Mouse (Mus musculus): ENCODE data around the gene Tmem116. TPM values are rescaled to one million over a fixed set of nuclear protein-coding genes. Genes with fewer than 3 reads are reported as not detected.

The Tmem116 gene
- 3.0 and 3.8 TPM in 2 replicates for total RNA-seq (2012; rRNA removed)

DNA sequence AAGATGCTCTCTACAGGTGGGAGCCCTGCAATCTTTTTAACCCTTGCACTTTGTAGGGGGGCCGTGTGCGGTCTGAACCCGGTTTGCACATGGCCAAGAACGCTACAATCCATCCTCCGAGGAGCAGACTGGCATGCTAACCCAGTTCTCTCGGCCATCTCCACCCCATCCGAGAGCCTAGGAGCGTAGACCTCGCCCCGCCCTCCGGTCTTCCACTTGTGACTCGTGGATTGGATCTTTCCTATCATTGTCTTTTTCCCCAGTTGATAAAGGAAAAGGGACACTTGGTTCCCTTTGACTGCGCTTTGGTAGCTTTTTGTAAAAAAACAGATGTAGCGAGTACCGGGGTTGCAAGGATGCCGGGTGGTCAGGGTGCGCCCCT lies at the start of gene Tmem116:
Gene Tmem116, plus strand, starts transcription at position 250 of the 382 bp plus-strand sequence.
- in situ Hi-C loops (cut with MboI; ENCODE audit: low sequenced_read_pairs in 2 of 2, unreplicated experiment in 2 of 2) = no loop called here
- Histone ChIP-seq H3K9ac (ENCODE audit: insufficient read depth, low read depth, low read length, poor library complexity, severe bottlenecking) (peak within 1 kb of the TSS; percentile 94), H3K9me3 (ENCODE audit: control insufficient read depth, insufficient read depth, low read depth, low read length) (no peaks in the 10 kb centered on the region), H3K4me3 (ENCODE audit: insufficient read depth in 1 of 2, low read depth in 1 of 2, low read length in 2 of 2, poor library complexity in 1 of 2, severe bottlenecking in 1 of 2) (peak within 1 kb of the TSS; percentile 77 to 97), H3K4me1 (ENCODE audit: control insufficient read depth in 2 of 2, insufficient read depth in 2 of 2, low read length in 2 of 2, poor library complexity in 1 of 2) (peaks cover 7 to 14% of the 10 kb centered on the region in 2 experiments; a peak in 2 of 4 replicates), H3K27ac (ENCODE audit: insufficient read depth, low read depth, low read length, poor library complexity, severe bottlenecking) (peak within 1 kb of the TSS; percentile 78), H3K36me3 (ENCODE audit: control insufficient read depth, insufficient read depth, low read length, poor library complexity, severe bottlenecking) (peaks cover 20% of the 10 kb centered on the region)
- DNase-seq (ENCODE audit: low read depth, low spot score) = peak; percentile 28
- TF ChIP-seq MAFK (IDR thresholded peaks at IDR 0.05; ENCODE audit: insufficient read depth, low read depth, low read length) (no peak), ZNF384 (IDR thresholded peaks at IDR 0.05; ENCODE audit: low read depth, low read length) (no peak), ZC3H11A (IDR thresholded peaks at IDR 0.05; ENCODE audit: borderline replicate concordance, low read depth, low read length) (no peak), HCFC1 (IDR thresholded peaks at IDR 0.05; ENCODE audit: borderline replicate concordance, insufficient read depth, low read length) (no peak), CHD2 (IDR thresholded peaks at IDR 0.05; ENCODE audit: low read depth, low read length) (no peak)

DNA sequence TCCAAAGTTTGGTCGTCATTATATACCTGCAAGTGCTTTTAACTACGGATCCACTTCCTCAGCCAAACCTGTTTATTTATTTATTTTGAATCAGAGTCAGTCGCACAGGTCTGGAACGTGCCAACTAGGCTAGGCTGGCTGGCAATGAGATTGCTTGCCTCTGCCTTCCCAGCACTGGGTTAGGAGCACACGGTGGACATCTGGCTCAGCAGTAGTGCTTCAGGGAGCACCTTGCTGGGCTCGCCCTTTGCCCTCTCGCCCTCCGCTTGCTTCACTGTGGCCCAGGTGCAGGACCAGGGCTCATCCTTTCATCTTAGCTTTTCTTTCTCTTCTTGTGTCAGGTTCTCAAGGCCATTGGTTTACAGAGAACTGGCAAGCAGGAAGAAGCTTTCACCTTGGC lies 43.8 kb upstream of the Tmem116 start:
- peaks cover 2 to 12% of the 10 kb centered on the region in 2 experiments; a peak in 2 of 4 replicates for H3K4me1 ChIP-seq (ENCODE audit: control insufficient read depth in 2 of 2, insufficient read depth in 2 of 2, low read length in 2 of 2, poor library complexity in 1 of 2)
- H3K4me3 ChIP-seq (ENCODE audit: insufficient read depth in 1 of 2, low read depth in 1 of 2, low read length in 2 of 2, poor library complexity in 1 of 2, severe bottlenecking in 1 of 2) = no peak overlapping the region
- H3K9me3 ChIP-seq (ENCODE audit: control insufficient read depth, insufficient read depth, low read depth, low read length) = no peaks in the 10 kb centered on the region
- in situ Hi-C loops (cut with MboI; ENCODE audit: low sequenced_read_pairs in 2 of 2, unreplicated experiment in 2 of 2) = no loop called here
- TF ChIP-seq CHD2 (IDR thresholded peaks at IDR 0.05; ENCODE audit: low read depth, low read length) = no peak
- no peak for TF ChIP-seq HCFC1 (IDR thresholded peaks at IDR 0.05; ENCODE audit: borderline replicate concordance, insufficient read depth, low read length)
- TF ChIP-seq ZNF384 (IDR thresholded peaks at IDR 0.05; ENCODE audit: low read depth, low read length) = no peak
- TF ChIP-seq ZC3H11A (IDR thresholded peaks at IDR 0.05; ENCODE audit: borderline replicate concordance, low read depth, low read length) = no peak
- no peak for TF ChIP-seq MAFK (IDR thresholded peaks at IDR 0.05; ENCODE audit: insufficient read depth, low read depth, low read length)
- H3K27ac ChIP-seq (ENCODE audit: insufficient read depth, low read depth, low read length, poor library complexity, severe bottlenecking) = no peak overlapping the region
- H3K36me3 ChIP-seq (ENCODE audit: control insufficient read depth, insufficient read depth, low read length, poor library complexity, severe bottlenecking) = peaks cover 44% of the 10 kb centered on the region
- no peak for DNase-seq (ENCODE audit: low read depth, low spot score)
- H3K9ac ChIP-seq (ENCODE audit: insufficient read depth, low read depth, low read length, poor library complexity, severe bottlenecking) = no peak overlapping the region

DNA sequence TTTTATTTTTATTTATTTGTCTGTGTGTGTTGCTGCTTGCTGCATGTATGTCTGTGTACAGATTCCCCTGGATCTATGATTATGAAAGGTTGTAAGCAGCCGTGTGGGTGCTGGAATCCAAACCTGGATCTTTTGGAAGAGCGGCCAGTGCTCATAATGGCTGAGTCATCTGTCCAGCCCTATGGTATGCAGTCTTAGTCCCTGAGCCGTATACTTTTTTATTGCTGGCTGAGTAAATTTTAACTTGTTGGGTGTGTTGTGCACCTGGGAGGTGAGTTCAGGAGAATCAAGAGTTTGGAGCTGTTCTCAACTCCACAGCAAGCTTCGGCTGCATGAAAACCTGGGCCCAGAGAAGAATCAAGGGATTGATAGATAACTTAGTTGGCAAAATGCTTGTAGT lies 40.7 kb upstream of the Tmem116 start:
- Histone ChIP-seq H3K4me1 (ENCODE audit: control insufficient read depth in 2 of 2, insufficient read depth in 2 of 2, low read length in 2 of 2, poor library complexity in 1 of 2) (peaks cover 0 to 3% of the 10 kb centered on the region in 2 experiments; a peak in 2 of 4 replicates), H3K27ac (ENCODE audit: insufficient read depth, low read depth, low read length, poor library complexity, severe bottlenecking) (no peak overlapping the region), H3K9ac (ENCODE audit: insufficient read depth, low read depth, low read length, poor library complexity, severe bottlenecking) (no peak overlapping the region), H3K9me3 (ENCODE audit: control insufficient read depth, insufficient read depth, low read depth, low read length) (no peaks in the 10 kb centered on the region), H3K4me3 (ENCODE audit: insufficient read depth in 1 of 2, low read depth in 1 of 2, low read length in 2 of 2, poor library complexity in 1 of 2, severe bottlenecking in 1 of 2) (no peak overlapping the region), H3K36me3 (ENCODE audit: control insufficient read depth, insufficient read depth, low read length, poor library complexity, severe bottlenecking) (peaks cover 51% of the 10 kb centered on the region)
- no peak for TF ChIP-seq CHD2 (IDR thresholded peaks at IDR 0.05; ENCODE audit: low read depth, low read length)
- TF ChIP-seq HCFC1 (IDR thresholded peaks at IDR 0.05; ENCODE audit: borderline replicate concordance, insufficient read depth, low read length) = no peak
- DNase-seq (ENCODE audit: low read depth, low spot score) = no peak
- in situ Hi-C loops (cut with MboI; ENCODE audit: low sequenced_read_pairs in 2 of 2, unreplicated experiment in 2 of 2) = no loop called here

DNA sequence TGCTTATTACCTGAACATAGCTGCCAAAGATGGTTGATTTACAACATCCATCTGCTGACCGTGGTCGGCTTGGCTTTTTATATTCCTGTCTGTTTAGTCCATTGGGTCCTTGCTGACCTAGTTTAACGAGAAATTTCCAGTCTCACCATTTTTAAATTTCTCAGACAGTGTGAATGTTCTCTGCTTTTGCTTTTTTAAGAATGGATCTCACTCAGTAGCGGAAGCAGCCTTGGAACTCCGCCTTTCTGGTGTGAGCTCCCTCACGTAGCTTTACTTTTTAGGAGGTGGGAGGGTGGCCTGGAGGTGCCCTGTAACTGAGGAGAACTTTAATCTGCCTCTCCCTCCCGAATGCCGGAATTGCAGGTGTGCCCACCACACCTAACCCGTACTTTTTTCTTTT lies 31.0 kb upstream of the Tmem116 start:
- Histone ChIP-seq H3K36me3 (ENCODE audit: control insufficient read depth, insufficient read depth, low read length, poor library complexity, severe bottlenecking) (peaks cover 73% of the 10 kb centered on the region), H3K4me1 (ENCODE audit: control insufficient read depth in 2 of 2, insufficient read depth in 2 of 2, low read length in 2 of 2, poor library complexity in 1 of 2) (no peaks in the 10 kb centered on the region), H3K27ac (ENCODE audit: insufficient read depth, low read depth, low read length, poor library complexity, severe bottlenecking) (no peak overlapping the region), H3K9me3 (ENCODE audit: control insufficient read depth, insufficient read depth, low read depth, low read length) (no peaks in the 10 kb centered on the region), H3K4me3 (ENCODE audit: insufficient read depth in 1 of 2, low read depth in 1 of 2, low read length in 2 of 2, poor library complexity in 1 of 2, severe bottlenecking in 1 of 2) (no peak overlapping the region), H3K9ac (ENCODE audit: insufficient read depth, low read depth, low read length, poor library complexity, severe bottlenecking) (no peak overlapping the region)
- DNase-seq (ENCODE audit: low read depth, low spot score) = no peak
- in situ Hi-C loops (cut with MboI; ENCODE audit: low sequenced_read_pairs in 2 of 2, unreplicated experiment in 2 of 2) = no loop called here
- no peak for TF ChIP-seq HCFC1 (IDR thresholded peaks at IDR 0.05; ENCODE audit: borderline replicate concordance, insufficient read depth, low read length)
- TF ChIP-seq ZNF384 (IDR thresholded peaks at IDR 0.05; ENCODE audit: low read depth, low read length) = no peak
- TF ChIP-seq CHD2 (IDR thresholded peaks at IDR 0.05; ENCODE audit: low read depth, low read length) = no peak
- TF ChIP-seq MAFK (IDR thresholded peaks at IDR 0.05; ENCODE audit: insufficient read depth, low read depth, low read length) = no peak
- TF ChIP-seq ZC3H11A (IDR thresholded peaks at IDR 0.05; ENCODE audit: borderline replicate concordance, low read depth, low read length) = no peak

GRCm38 (mm10) chr5:121422787-121423186 lies 28.9 kb upstream of the Tmem116 start:
- Histone ChIP-seq H3K9ac (ENCODE audit: insufficient read depth, low read depth, low read length, poor library complexity, severe bottlenecking) (no peak overlapping the region), H3K9me3 (ENCODE audit: control insufficient read depth, insufficient read depth, low read depth, low read length) (no peaks in the 10 kb centered on the region), H3K4me1 (ENCODE audit: control insufficient read depth in 2 of 2, insufficient read depth in 2 of 2, low read length in 2 of 2, poor library complexity in 1 of 2) (no peaks in the 10 kb centered on the region), H3K36me3 (ENCODE audit: control insufficient read depth, insufficient read depth, low read length, poor library complexity, severe bottlenecking) (peaks cover 78% of the 10 kb centered on the region), H3K27ac (ENCODE audit: insufficient read depth, low read depth, low read length, poor library complexity, severe bottlenecking) (no peak overlapping the region), H3K4me3 (ENCODE audit: insufficient read depth in 1 of 2, low read depth in 1 of 2, low read length in 2 of 2, poor library complexity in 1 of 2, severe bottlenecking in 1 of 2) (no peak overlapping the region)
- in situ Hi-C loops (cut with MboI; ENCODE audit: low sequenced_read_pairs in 2 of 2, unreplicated experiment in 2 of 2) = no loop called here
- TF ChIP-seq MAFK (IDR thresholded peaks at IDR 0.05; ENCODE audit: insufficient read depth, low read depth, low read length) (no peak), ZC3H11A (IDR thresholded peaks at IDR 0.05; ENCODE audit: borderline replicate concordance, low read depth, low read length) (no peak), CHD2 (IDR thresholded peaks at IDR 0.05; ENCODE audit: low read depth, low read length) (no peak), HCFC1 (IDR thresholded peaks at IDR 0.05; ENCODE audit: borderline replicate concordance, insufficient read depth, low read length) (no peak), ZNF384 (IDR thresholded peaks at IDR 0.05; ENCODE audit: low read depth, low read length) (no peak)
- no peak for DNase-seq (ENCODE audit: low read depth, low spot score)

All from ES-E14 (cell line).